Mouse (Mus musculus): ENCODE results near the gene Gm20388. TPM values are rescaled to one million over a fixed set of nuclear protein-coding genes. Genes with fewer than 3 reads are reported as not detected.
A peak's percentile ranks its signal among the peaks of the same experiment; 100 is the strongest.

The Gm20388 gene
- polyA plus RNA-seq, 1 experiment from 2014 or later: not detected

DNA sequence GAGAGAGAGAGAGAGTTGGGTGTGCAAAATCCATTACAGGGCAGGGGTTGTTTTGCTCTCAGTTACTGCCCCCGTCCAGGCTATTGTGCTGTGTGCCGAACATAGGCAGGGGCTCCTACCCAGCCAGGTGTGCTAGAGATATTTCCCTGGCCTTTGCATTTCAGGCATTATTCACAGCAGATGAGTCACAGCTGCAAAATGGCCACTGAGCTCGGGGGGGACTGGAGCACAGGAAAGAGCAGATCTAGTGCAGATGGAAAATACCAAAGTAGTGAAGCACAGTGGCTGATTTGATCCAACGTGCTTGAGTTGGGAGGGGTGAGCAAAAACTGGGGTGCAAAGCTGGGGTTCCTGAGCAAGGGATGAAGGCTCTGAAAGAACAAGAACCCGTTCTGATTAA, 210.3 kb downstream of the Gm20388 start:
- H3K4me1 ChIP-seq: peaks cover 89% of the 10 kb centered on the region
- H3K27me3 ChIP-seq (replicated peaks): peaks cover 9% of the 10 kb centered on the region; the same call in 1 of the 2 replicates
- peak overlapping the region; percentile 65 for H3K9ac ChIP-seq
- no peaks in the 10 kb centered on the region; the same call in 1 of the 2 replicates for H3K36me3 ChIP-seq
- ATAC-seq (ENCODE audit: extremely low read depth, insufficient number of reproducible peaks, low FRiP score, low TSS enrichment): no peak
- H3K9me3 ChIP-seq: no peaks in the 10 kb centered on the region
- WGBS: 35% methylated on average over 5 of the region's 5 CpGs
- H3K4me2 ChIP-seq: peak overlapping the region; percentile 52
- H3K27ac ChIP-seq (replicated peaks): peak overlapping the region; percentile 89
- H3K4me3 ChIP-seq: no peak overlapping the region

DNA sequence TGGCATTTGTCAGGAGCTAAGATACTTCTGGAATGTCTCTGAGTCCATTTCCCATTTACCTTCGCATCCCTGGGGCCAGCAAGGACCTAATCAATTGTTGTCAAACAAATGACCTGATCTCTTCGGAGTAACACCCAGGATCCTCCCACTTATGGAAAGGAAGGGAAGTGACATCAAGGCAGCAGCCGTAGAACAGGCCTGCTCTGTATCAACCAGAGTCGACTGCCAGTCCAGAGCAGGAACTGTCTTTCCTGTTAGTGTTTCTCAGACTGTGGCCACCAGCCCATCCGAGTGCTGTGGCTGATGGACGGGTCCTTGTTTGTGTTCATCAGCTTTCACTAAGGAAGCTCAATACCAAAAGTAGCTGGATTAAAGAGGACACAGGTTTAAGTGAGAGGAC, 213.6 kb downstream of the Gm20388 start:
- Histone ChIP-seq H3K4me3 (no peak overlapping the region), H3K27ac (replicated peaks) (peak overlapping the region; percentile 55), H3K4me2 (no peak overlapping the region), H3K9me3 (no peaks in the 10 kb centered on the region), H3K27me3 (replicated peaks) (no peaks in the 10 kb centered on the region), H3K9ac (0 out of 2 replicates have a peak overlapping the region, but pooled peaks have one; percentile 1), H3K4me1 (peaks cover 87% of the 10 kb centered on the region), H3K36me3 (0 out of 2 replicates have a peak, but pooled peaks cover 4% of the 10 kb centered on the region)
- ATAC-seq (ENCODE audit: extremely low read depth, insufficient number of reproducible peaks, low FRiP score, low TSS enrichment): no peak
- 14% methylated on average over 6 of the region's 6 CpGs for whole genome bisulfite sequencing

DNA sequence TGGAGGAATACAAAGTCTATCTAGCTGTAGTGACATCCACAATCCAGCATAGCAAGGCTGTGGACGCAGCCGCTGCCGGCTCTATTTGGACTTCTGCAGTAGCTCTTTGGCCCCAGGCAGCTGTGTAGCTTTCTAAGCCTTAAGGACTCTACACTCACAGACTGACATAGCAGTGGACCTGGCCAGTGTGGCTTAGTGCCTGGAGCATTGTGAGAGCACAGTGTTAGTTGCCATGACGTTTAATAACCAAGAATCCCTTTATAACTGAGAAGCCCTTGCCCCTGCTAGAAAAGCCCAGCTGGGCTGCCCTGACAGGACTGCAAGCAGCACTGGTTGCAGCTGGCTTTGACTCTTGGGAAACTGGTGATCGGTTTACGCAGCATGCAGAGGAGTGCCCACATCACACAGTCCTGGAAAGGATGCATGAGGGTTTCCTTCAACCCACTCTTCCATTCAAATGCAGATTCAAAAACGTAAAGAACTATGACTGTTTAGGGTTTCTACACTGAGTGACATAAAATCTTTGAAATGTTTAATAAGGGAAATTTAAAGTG, 214.3 kb downstream of the Gm20388 start:
- peak overlapping the region; percentile 55 for H3K27ac ChIP-seq (replicated peaks)
- 63% methylated on average over 7 of the region's 7 CpGs for WGBS
- H3K36me3 ChIP-seq: 0 out of 2 replicates have a peak, but pooled peaks cover 4% of the 10 kb centered on the region
- no peak for ATAC-seq (ENCODE audit: extremely low read depth, insufficient number of reproducible peaks, low FRiP score, low TSS enrichment)
- H3K9me3 ChIP-seq: no peaks in the 10 kb centered on the region
- no peak overlapping the region for H3K4me3 ChIP-seq
- H3K27me3 ChIP-seq (replicated peaks): no peaks in the 10 kb centered on the region
- no peak overlapping the region for H3K4me2 ChIP-seq
- no peak overlapping the region for H3K9ac ChIP-seq
- H3K4me1 ChIP-seq: peaks cover 87% of the 10 kb centered on the region

DNA sequence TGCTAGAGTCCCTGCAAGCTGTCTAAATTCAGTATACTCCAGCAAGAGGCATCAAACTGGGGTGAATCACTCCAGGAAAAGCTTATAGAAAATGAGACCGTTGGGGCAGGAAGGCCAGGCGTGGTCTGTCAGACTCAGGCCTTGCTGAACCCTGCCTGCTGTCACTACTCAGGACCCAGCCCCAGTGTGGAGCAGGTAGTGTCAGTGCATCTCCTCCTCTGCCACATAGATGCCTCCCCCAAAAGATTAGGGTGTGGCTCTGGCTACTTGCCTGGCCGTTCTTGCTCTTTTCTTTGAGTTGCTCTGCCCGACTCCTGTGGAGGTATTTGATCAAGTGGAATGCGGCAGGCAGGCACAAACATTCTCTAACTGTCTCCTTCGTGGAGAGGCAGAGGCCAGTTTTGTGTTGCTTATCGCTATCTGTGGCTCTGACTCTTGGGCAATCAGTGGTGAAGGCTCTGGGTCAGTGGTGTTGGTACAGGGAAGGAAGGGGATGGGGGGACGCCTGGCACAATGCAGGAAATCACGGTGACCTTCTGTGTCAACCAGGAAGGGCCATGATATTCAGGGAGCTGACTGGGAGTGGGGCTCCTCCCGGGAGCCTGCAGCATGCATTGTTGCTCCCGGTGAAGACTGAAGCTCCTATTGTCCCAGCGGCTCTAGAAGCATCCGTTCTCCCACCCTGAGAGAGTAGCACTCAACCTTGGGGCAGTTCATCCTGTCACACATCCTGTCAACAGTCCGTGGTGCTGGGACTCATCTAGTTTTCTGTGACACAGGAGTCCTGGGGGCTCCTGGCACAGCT, 215.9 kb downstream of the Gm20388 start:
- H3K4me2 ChIP-seq: peak overlapping the region; percentile 35

DNA sequence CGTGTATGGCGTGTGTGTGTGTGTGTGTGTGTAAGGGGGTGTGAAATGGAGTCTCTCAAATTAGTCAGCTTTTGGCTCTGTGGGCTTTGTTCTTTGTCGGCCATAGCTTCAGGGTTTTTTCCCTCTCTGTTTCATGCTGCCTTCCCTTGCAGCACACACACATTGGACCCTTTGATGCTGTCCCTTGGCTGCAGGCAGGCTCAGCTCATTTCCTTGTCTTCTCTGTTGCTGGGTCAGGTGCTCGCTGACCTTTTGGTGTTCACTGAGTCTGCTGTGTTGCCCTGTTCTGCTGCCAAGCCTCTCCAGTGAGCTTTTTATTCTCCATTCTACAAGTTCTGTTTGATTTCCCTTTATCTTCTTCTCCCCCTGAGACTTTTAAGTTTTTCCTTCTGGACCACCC, 218.9 kb downstream of the Gm20388 start:
- Histone ChIP-seq H3K9me3 (no peaks in the 10 kb centered on the region), H3K36me3 (0 out of 2 replicates have a peak, but pooled peaks cover 6% of the 10 kb centered on the region), H3K4me2 (no peak overlapping the region), H3K4me1 (peaks cover 58% of the 10 kb centered on the region), H3K27me3 (replicated peaks) (no peaks in the 10 kb centered on the region), H3K9ac (0 out of 2 replicates have a peak overlapping the region, but pooled peaks have one; percentile 38), H3K27ac (replicated peaks) (peak overlapping the region; percentile 41), H3K4me3 (no peak overlapping the region)
- no peak for ATAC-seq (ENCODE audit: extremely low read depth, insufficient number of reproducible peaks, low FRiP score, low TSS enrichment)
- 63% methylated on average over 4 of the region's 4 CpGs for WGBS

More for the DNA sequence above, 215.9 kb downstream of the Gm20388 start:
- WGBS: 12% methylated on average over 14 of the region's 14 CpGs
- Histone ChIP-seq H3K4me1 (peaks cover 83% of the 10 kb centered on the region), H3K9me3 (no peaks in the 10 kb centered on the region), H3K27ac (replicated peaks) (peak overlapping the region; percentile 82), H3K27me3 (replicated peaks) (no peaks in the 10 kb centered on the region), H3K36me3 (0 out of 2 replicates have a peak, but pooled peaks cover 4% of the 10 kb centered on the region), H3K9ac (peak overlapping the region; percentile 41), H3K4me3 (no peak overlapping the region)
- no peak for ATAC-seq (ENCODE audit: extremely low read depth, insufficient number of reproducible peaks, low FRiP score, low TSS enrichment)

DNA sequence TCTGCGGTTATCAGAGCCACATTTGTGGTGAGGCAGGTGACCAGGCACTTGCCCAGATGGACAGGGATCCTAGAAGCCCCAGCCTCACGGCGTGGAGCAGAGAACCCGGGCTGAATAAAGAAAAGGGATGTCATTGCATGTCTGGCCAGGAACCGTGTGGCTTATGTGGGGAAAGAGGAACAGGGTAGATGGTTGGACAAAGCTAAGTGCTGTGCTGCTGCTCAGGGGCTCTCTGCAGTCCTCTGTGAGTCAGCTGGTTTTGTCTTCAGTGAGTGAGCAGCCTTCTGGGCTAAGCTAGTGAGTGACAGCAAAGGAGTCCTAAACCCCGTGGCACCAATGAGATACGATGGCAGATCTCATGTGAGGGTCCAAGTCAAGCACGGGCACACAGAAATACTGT, 220.5 kb downstream of the Gm20388 start:
- Histone ChIP-seq H3K27me3 (replicated peaks) (no peaks in the 10 kb centered on the region), H3K9me3 (no peaks in the 10 kb centered on the region), H3K36me3 (0 out of 2 replicates have a peak, but pooled peaks cover 6% of the 10 kb centered on the region), H3K27ac (replicated peaks) (no peak overlapping the region), H3K9ac (no peak overlapping the region; the same call in 1 of the 2 replicates), H3K4me1 (peaks cover 46% of the 10 kb centered on the region), H3K4me3 (no peak overlapping the region), H3K4me2 (no peak overlapping the region)
- no peak for ATAC-seq (ENCODE audit: extremely low read depth, insufficient number of reproducible peaks, low FRiP score, low TSS enrichment)
- 74% methylated on average over 8 of the region's 8 CpGs for WGBS

DNA sequence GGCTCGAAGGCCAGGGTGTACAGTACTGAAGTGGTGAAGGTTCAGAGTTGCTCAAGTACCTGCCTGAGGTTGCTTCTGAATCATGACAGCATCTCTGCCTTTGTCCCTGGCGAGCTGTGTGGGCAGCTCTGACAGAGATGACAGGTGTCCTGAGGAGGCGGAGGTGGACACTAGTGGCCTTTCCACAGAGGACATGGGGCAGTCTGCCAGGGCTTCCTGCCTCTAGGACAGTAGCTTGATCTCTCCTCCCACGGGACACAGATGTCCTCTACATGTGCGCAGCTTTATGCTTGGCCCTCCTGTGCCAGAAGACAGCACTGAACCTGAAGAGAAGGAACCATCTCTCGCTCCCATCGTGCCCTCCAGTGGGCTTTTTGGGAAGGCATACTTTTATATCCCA, 222.5 kb downstream of the Gm20388 start:
- WGBS: 70% methylated on average over 7 of the region's 7 CpGs
- Histone ChIP-seq H3K9ac (no peak overlapping the region), H3K4me2 (no peak overlapping the region), H3K27ac (replicated peaks) (no peak overlapping the region), H3K4me3 (no peak overlapping the region), H3K27me3 (replicated peaks) (no peaks in the 10 kb centered on the region), H3K36me3 (0 out of 2 replicates have a peak, but pooled peaks cover 6% of the 10 kb centered on the region), H3K4me1 (peaks cover 38% of the 10 kb centered on the region), H3K9me3 (no peaks in the 10 kb centered on the region)
- ATAC-seq (ENCODE audit: extremely low read depth, insufficient number of reproducible peaks, low FRiP score, low TSS enrichment): no peak

DNA sequence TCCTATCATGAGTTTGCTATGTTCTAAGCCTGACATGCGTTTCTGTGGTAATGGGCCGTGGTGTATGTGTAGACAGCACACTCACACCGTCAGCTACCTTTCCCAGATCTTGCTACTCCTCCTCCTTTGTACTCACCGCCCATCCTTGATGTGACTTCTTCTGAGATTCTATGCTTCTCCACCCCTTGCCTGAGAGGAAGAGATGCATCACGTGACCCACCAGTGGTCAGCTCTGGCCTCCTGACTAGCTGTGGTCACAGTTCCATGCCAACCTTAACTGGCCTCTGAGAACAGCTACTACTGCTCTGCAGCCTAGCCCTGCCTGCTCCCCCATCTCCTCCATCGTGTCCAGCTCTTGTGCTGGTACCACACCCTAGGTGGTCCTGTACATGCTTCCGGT, 225.0 kb downstream of the Gm20388 start:
- Histone ChIP-seq H3K27ac (replicated peaks) (no peak overlapping the region), H3K36me3 (0 out of 2 replicates have a peak, but pooled peaks cover 2% of the 10 kb centered on the region), H3K27me3 (replicated peaks) (no peaks in the 10 kb centered on the region), H3K4me3 (no peak overlapping the region), H3K4me1 (peaks cover 38% of the 10 kb centered on the region), H3K9ac (no peak overlapping the region), H3K4me2 (no peak overlapping the region), H3K9me3 (no peaks in the 10 kb centered on the region)
- WGBS: 85% methylated on average over 7 of the region's 7 CpGs
- ATAC-seq (ENCODE audit: extremely low read depth, insufficient number of reproducible peaks, low FRiP score, low TSS enrichment): no peak

DNA sequence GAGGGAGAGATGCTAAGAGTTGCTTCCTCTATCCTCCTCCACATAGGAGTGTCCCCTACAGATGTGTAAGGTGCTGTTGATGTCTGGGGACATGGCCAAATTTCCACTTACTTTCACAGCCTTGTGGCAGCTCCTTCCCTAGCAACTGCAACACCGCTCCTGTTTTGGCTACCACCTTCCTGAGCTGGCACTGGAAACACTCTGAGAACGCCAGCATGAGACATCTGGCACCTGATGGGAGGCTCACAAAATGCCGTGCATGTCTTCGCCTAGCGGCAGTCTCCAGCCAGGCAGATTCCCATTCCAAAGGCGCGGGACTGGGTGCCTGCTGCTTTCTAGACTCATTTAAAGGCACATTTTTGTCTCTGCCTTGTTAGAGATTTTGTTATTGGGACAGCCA, 226.0 kb downstream of the Gm20388 start:
- Histone ChIP-seq H3K9me3 (no peaks in the 10 kb centered on the region), H3K36me3 (0 out of 2 replicates have a peak, but pooled peaks cover 2% of the 10 kb centered on the region), H3K27me3 (replicated peaks) (no peaks in the 10 kb centered on the region), H3K9ac (no peak overlapping the region), H3K4me1 (peaks cover 44% of the 10 kb centered on the region), H3K4me2 (no peak overlapping the region), H3K27ac (replicated peaks) (no peak overlapping the region), H3K4me3 (no peak overlapping the region)
- 52% methylated on average over 7 of the region's 7 CpGs for WGBS
- no peak for ATAC-seq (ENCODE audit: extremely low read depth, insufficient number of reproducible peaks, low FRiP score, low TSS enrichment)

DNA sequence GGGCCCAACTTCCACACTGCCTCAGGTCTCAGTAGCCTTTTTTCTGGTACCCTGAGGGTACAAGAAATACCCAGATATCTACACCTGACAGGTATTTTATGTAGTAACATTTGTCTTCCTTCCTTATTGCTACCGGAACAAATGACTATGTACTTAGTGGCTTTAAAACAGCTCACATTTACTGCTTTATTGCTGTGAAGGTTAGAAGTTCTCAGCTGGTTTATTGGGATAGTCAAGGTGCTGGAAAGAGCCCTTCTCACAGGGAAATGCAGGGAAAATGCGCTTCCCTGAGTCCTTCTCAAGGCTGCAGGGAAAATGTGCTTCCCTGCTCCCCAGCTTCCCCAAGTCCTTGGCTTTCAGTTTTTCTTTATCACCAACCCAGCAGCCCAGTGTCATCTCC, 228.3 kb downstream of the Gm20388 start:
- no peaks in the 10 kb centered on the region for H3K27me3 ChIP-seq (replicated peaks)
- no peaks in the 10 kb centered on the region for H3K9me3 ChIP-seq
- no peak overlapping the region for H3K4me2 ChIP-seq
- ATAC-seq (ENCODE audit: extremely low read depth, insufficient number of reproducible peaks, low FRiP score, low TSS enrichment): no peak
- no peak overlapping the region for H3K27ac ChIP-seq (replicated peaks)
- H3K36me3 ChIP-seq: no peaks in the 10 kb centered on the region
- no peak overlapping the region for H3K9ac ChIP-seq
- 84% methylated on average over 2 of the region's 2 CpGs for WGBS
- H3K4me3 ChIP-seq: no peak overlapping the region
- peaks cover 50% of the 10 kb centered on the region for H3K4me1 ChIP-seq

DNA sequence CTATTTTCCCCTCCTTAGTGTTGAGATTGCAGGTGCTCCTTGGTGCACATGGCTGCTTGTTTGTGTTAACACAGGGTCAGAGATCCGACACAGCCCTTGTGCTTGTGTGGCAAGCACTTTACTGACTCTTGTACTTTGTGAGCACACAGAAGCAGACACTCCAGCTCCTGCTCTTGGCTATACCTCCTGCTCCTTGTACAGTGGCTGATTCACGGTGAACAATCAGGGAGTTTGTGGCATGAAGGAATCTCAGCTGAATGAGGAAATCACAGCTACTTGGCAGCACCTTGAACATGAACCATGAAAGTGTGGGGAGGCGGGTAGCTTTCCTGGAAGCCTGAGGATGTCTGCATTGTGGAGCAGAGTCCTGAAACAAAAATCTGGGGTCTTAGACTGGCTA, 230.1 kb downstream of the Gm20388 start:
- H3K36me3 ChIP-seq: peaks cover 4% of the 10 kb centered on the region
- H3K4me1 ChIP-seq: peaks cover 64% of the 10 kb centered on the region
- H3K4me3 ChIP-seq: no peak overlapping the region
- no peaks in the 10 kb centered on the region for H3K27me3 ChIP-seq (replicated peaks)
- no peak for ATAC-seq (ENCODE audit: extremely low read depth, insufficient number of reproducible peaks, low FRiP score, low TSS enrichment)
- H3K27ac ChIP-seq (replicated peaks): peak overlapping the region; percentile 77
- peak overlapping the region; percentile 66 for H3K9ac ChIP-seq
- no peak overlapping the region for H3K4me2 ChIP-seq
- WGBS: 39% methylated on average over 3 of the region's 3 CpGs
- H3K9me3 ChIP-seq: no peaks in the 10 kb centered on the region

All from heart, embryonic 13.5 days (tissue).